In genomic region chr19:40318511-40318910, GRCm38 (mm10) we compare ENCODE assay signal across 18 mouse cellular contexts. TPM values are rescaled to one million over a fixed set of nuclear protein-coding genes. Genes with fewer than 3 reads are reported as not detected.
DNase-seq lines count a peak whose midpoint lies in the region; ATAC-seq and TF ChIP-seq lines count a peak whose summit lies in the region.
"Had no signal": no experiment of that assay in that cellular context is flagged by ENCODE, and none has a peak within 500 bp of the region (broad histone marks: within the 10 kb centered on the region; RNA-seq: fewer than 3 reads in every experiment).

No protein-coding gene starts in this region.

- no peak overlapping the region for H3K9ac ChIP-seq in heart, embryonic 13.5 days
- H3K9ac ChIP-seq in heart, adult 2 months (ENCODE audit: low read depth, low read length) = no peak overlapping the region
- no peak overlapping the region for H3K9ac ChIP-seq in kidney, postnatal 0 days (ENCODE audit: low read depth, low read length)
- H3K9ac ChIP-seq in stomach, postnatal 0 days (ENCODE audit: low read length) = no peak overlapping the region
- H3K9ac ChIP-seq: embryonic facial prominence, embryonic 12.5 days had no signal

- no peak for TF ChIP-seq CTCF in heart, adult 2 months (IDR thresholded peaks at IDR 0.05)
- no peak for TF ChIP-seq CTCF in kidney, postnatal 0 days (IDR thresholded peaks at IDR 0.05; ENCODE audit: low read depth)
- TF ChIP-seq CTCF in stomach, postnatal 0 days (IDR thresholded peaks at IDR 0.05; ENCODE audit: low read depth) = no peak

- ATAC-seq in heart, embryonic 13.5 days (ENCODE audit: extremely low read depth, insufficient number of reproducible peaks, low FRiP score, low TSS enrichment) = no peak
- ATAC-seq in kidney, postnatal 0 days (replicated peaks; ENCODE audit: low FRiP score, low read depth) = no peak
- ATAC-seq in stomach, postnatal 0 days (ENCODE audit: low FRiP score, low TSS enrichment) = no peak
- ATAC-seq: intestine, postnatal 0 days had no signal

- H3K9me3 ChIP-seq in heart, embryonic 13.5 days = no peaks in the 10 kb centered on the region
- no peaks in the 10 kb centered on the region for H3K9me3 ChIP-seq in kidney, postnatal 0 days (replicated peaks; ENCODE audit: low read length)
- no peaks in the 10 kb centered on the region for H3K9me3 ChIP-seq in stomach, postnatal 0 days (ENCODE audit: control insufficient read depth, low read length)
- H3K9me3 ChIP-seq: embryonic facial prominence, embryonic 12.5 days had no signal

- H3K4me3 ChIP-seq in heart, embryonic 13.5 days = no peak overlapping the region
- no peak overlapping the region for H3K4me3 ChIP-seq in heart, adult 2 months
- no peak overlapping the region for H3K4me3 ChIP-seq in kidney, postnatal 0 days (replicated peaks; ENCODE audit: low read depth, low read length)
- no peak overlapping the region for H3K4me3 ChIP-seq in stomach, postnatal 0 days (ENCODE audit: low read depth, low read length)
- H3K4me3 ChIP-seq: embryonic facial prominence, embryonic 12.5 days; layer of hippocampus, adult 2 months had no signal

- TF ChIP-seq EP300 in heart, adult 2 months (IDR thresholded peaks at IDR 0.05; ENCODE audit: insufficient read depth, low read depth, low read length) = no peak
- TF ChIP-seq EP300 in stomach, postnatal 0 days (optimal IDR thresholded peaks at IDR 0.05) = no peak

- H3K36me3 ChIP-seq in heart, embryonic 13.5 days = peaks cover 76% of the 10 kb centered on the region
- H3K36me3 ChIP-seq in heart, adult 2 months (ENCODE audit: control insufficient read depth, insufficient read depth, low read length) = peaks cover 41% of the 10 kb centered on the region
- no peaks in the 10 kb centered on the region; the same call in 1 of the 2 replicates for H3K36me3 ChIP-seq in kidney, postnatal 0 days (ENCODE audit: insufficient read depth, low read length)
- H3K36me3 ChIP-seq in stomach, postnatal 0 days (ENCODE audit: control insufficient read depth, insufficient read depth, low read length) = no peaks in the 10 kb centered on the region
- H3K36me3 ChIP-seq: embryonic facial prominence, embryonic 12.5 days had no signal

- peaks cover 17% of the 10 kb centered on the region for H3K4me1 ChIP-seq in heart, embryonic 13.5 days
- H3K4me1 ChIP-seq in heart, adult 2 months (ENCODE audit: control insufficient read depth, insufficient read depth, low read length) = no peaks in the 10 kb centered on the region; the same call in none of the 2 replicates
- no peaks in the 10 kb centered on the region for H3K4me1 ChIP-seq in kidney, postnatal 0 days (replicated peaks; ENCODE audit: insufficient read depth, low read length)
- H3K4me1 ChIP-seq in stomach, postnatal 0 days (replicated peaks; ENCODE audit: control insufficient read depth, insufficient read depth) = no peaks in the 10 kb centered on the region
- H3K4me1 ChIP-seq: embryonic facial prominence, embryonic 12.5 days had no signal

- peak overlapping the region; percentile 69 for H3K27ac ChIP-seq in heart, embryonic 13.5 days (replicated peaks)
- H3K27ac ChIP-seq in heart, adult 2 months = no peak overlapping the region
- H3K27ac ChIP-seq in kidney, postnatal 0 days = no peak overlapping the region
- H3K27ac ChIP-seq in stomach, postnatal 0 days (replicated peaks) = no peak overlapping the region
- H3K27ac ChIP-seq: embryonic facial prominence, embryonic 12.5 days; layer of hippocampus, adult 2 months; macrophage had no signal

- H3K27me3 ChIP-seq in heart, embryonic 13.5 days (replicated peaks) = no peaks in the 10 kb centered on the region
- H3K27me3 ChIP-seq in heart, adult 2 months (ENCODE audit: control insufficient read depth, insufficient read depth, low read length) = no peaks in the 10 kb centered on the region
- H3K27me3 ChIP-seq in kidney, postnatal 0 days (ENCODE audit: insufficient read depth, low read length) = no peaks in the 10 kb centered on the region
- H3K27me3 ChIP-seq in stomach, postnatal 0 days (ENCODE audit: control insufficient read depth, insufficient read depth, low read length) = no peaks in the 10 kb centered on the region
- H3K27me3 ChIP-seq: embryonic facial prominence, embryonic 12.5 days had no signal

- no peak for TF ChIP-seq POLR2A in heart, adult 2 months (IDR thresholded peaks at IDR 0.05; ENCODE audit: insufficient read depth, low read depth, low read length)

- DNase-seq in heart, adult 2 months = no peak
- peak; percentile 36 for DNase-seq in kidney, postnatal 0 days (ENCODE audit: low spot score)
- DNase-seq in kidney, adult 8-10 months = no peak
- peak; percentile 59 for DNase-seq in embryo, embryonic 10.5 days (ENCODE audit: low spot score)
- DNase-seq in layer of hippocampus, postnatal 14 days (ENCODE audit: low spot score in 2 of 2) = no peak
- no peak for DNase-seq in stomach, postnatal 0 days (ENCODE audit: low spot score)
- DNase-seq: adrenal gland, postnatal 10 days; cerebellum, adult 18-20 months; cerebellum, postnatal 36 days; gastrocnemius, postnatal 25 days; kidney, postnatal 25 days; layer of hippocampus, postnatal 36 days had no signal

- intact Hi-C loops in heart, adult 2 months (cut with DNase I) = no loop called here

- H3K79me2 ChIP-seq in heart, adult 2 months (replicated peaks; ENCODE audit: control insufficient read depth, insufficient read depth, low read length) = no peaks in the 10 kb centered on the region

- no peak overlapping the region for H3K4me2 ChIP-seq in heart, embryonic 13.5 days
- H3K4me2 ChIP-seq in kidney, postnatal 0 days (ENCODE audit: low read length) = no peak overlapping the region
- H3K4me2 ChIP-seq in stomach, postnatal 0 days (replicated peaks; ENCODE audit: low read depth) = no peak overlapping the region
- H3K4me2 ChIP-seq: embryonic facial prominence, embryonic 12.5 days; midbrain, embryonic 11.5 days had no signal

- WGBS in heart, embryonic 13.5 days = 5% methylated on average over 6 of the region's 6 CpGs
- WGBS in heart, adult 2 months = 46% methylated on average over 6 of the region's 6 CpGs
- 27% methylated on average over 6 of the region's 6 CpGs for WGBS in kidney, postnatal 0 days
- WGBS in stomach, postnatal 0 days = 38% methylated on average over 6 of the region's 6 CpGs

RNA-seq across cellular contexts. Expression of gene Pdlim1, which starts 46.9 kb away (rescaled TPM):
- 247 and 281 TPM in 2 replicates for polyA plus RNA-seq in heart, embryonic 13.5 days (2015; fragmentation: Nextera tagmentation; extraction: Ambion mirVana)
- 100 to 1,000 TPM; 137 to 139 TPM for total RNA-seq in heart, adult 2 months (2021)
- 116 and 125 TPM in 2 replicates for polyA plus RNA-seq in heart, adult 2 months (2012; rRNA removed)
- 34.4 and 40.0 TPM in 2 replicates for polyA plus RNA-seq in kidney, postnatal 0 days (2015; fragmentation: Nextera tagmentation; extraction: Ambion mirVana)
- total RNA-seq in layer of hippocampus, postnatal 14 days (2021) = 10 to 100 TPM in 1 of 2 experiments, 1 to 10 TPM in 1; 9.0 to 17.2 TPM
- polyA plus RNA-seq in stomach, postnatal 0 days (2015; fragmentation: Nextera tagmentation; extraction: Ambion mirVana) = 288 and 298 TPM in 2 replicates

Comparison
In these comparisons a context has a peak if more than half of its experiments do, and no peak if none do; other contexts are left out.
1. DNase-seq: peak in kidney, postnatal 0 days (single experiment) and embryo, embryonic 10.5 days (single experiment); none in heart, adult 2 months (0 of 2), kidney, adult 8-10 months (0 of 2), layer of hippocampus, postnatal 14 days (0 of 2) and stomach, postnatal 0 days (single experiment).